Mouse (Mus musculus) lung, embryonic 14.5 days (tissue): Measurements from ENCODE around the gene Vstm5. TPM values are rescaled to one million over a fixed set of nuclear protein-coding genes. Genes with fewer than 3 reads are reported as not detected.
"Not testable (repeated sequence)": the region's sequence is repeated elsewhere in the genome, so short reads cannot be mapped to it uniquely, and the experiment has no call there.

Experiments
- ATAC-seq: fragments of 200-750 bp; cut with Nextera tagmentation; 2 replicates; pipeline ENCODE4 v1.8.0; 2017; ENCODE audit warnings: mild to moderate bottlenecking, moderate TSS enrichment, moderate library complexity; ENCODE audit not compliant: insufficient read depth
- DNase-seq: peaks from one replicate; pipeline ENCODE4 v3.0.0-alpha.2; 2015
- H3K27ac ChIP-seq: fragments of 300-500 bp; sonication (generic); 2 replicates; pipeline ENCODE4 v1.5.1; 2014; ENCODE audit warnings: low read depth, mild to moderate bottlenecking, moderate library complexity
- H3K27me3 ChIP-seq: fragments of 300-500 bp; sonication (generic); 2 replicates; pipeline ENCODE4 v1.6.1; 2014; ENCODE audit warnings: low read length, control low read depth; ENCODE audit not compliant: insufficient read depth
- H3K36me3 ChIP-seq: fragments of 300-500 bp; sonication (generic); 2 replicates; pipeline ENCODE4 v1.6.1; 2014; ENCODE audit warnings: control low read depth; ENCODE audit not compliant: insufficient read depth
- H3K4me1 ChIP-seq: fragments of 300-500 bp; sonication (generic); 2 replicates; pipeline ENCODE4 v1.6.1; 2014; ENCODE audit warnings: antibody characterized with exemption, control low read depth; ENCODE audit not compliant: insufficient read depth
- H3K4me2 ChIP-seq: fragments of 300-500 bp; sonication (generic); 2 replicates; pipeline ENCODE4 v1.6.1; 2014; ENCODE audit warnings: mild to moderate bottlenecking
- H3K4me3 ChIP-seq: fragments of 300-500 bp; sonication (generic); 2 replicates; pipeline ENCODE4 v1.5.1; 2014; ENCODE audit warnings: low read depth, low read length
- H3K9ac ChIP-seq: fragments of 300-500 bp; sonication (generic); 2 replicates; pipeline ENCODE4 v1.6.1; 2014
- H3K9me3 ChIP-seq: fragments of 300-500 bp; sonication (generic); 2 replicates; pipeline ENCODE4 v1.6.1; 2016; ENCODE audit warnings: low read depth, low read length, control low read depth
- CTCF ChIP-seq: IDR thresholded peaks from 2 replicates; pipeline ENCODE4 v1.5.1; 2016; ENCODE audit warnings: antibody characterized with exemption, low read depth
- WGBS: fragments of 180-500 bp; shearing (Covaris S2); extraction: QIAGEN DNeasy Blood & Tissue Kit; methylation state at CpG from one replicate; pipeline ENCODE4 v1.1.7; 2014; 5-methylcytosine and 5-hydroxymethylcytosine counted together
- polyA plus RNA-seq: library from polyadenylated mRNA; unstranded; fragments of >200 nt; fragmentation: Nextera tagmentation; extraction: Ambion mirVana; gene quantifications from 2 replicates; pipeline ENCODE4 v1.2.1, GENCODE M21; 2014

Vstm5 gene
- polyA plus RNA-seq, 1 experiment from 2014 or later = 1.6 TPM

GRCm38 (mm10) chr9:15285443-15285842, 46.6 kb downstream of the Vstm5 start:
- peak; percentile 36 for TF ChIP-seq CTCF
- DNase-seq (no peak), ATAC-seq (no peak)
- Histone ChIP-seq H3K4me3 (no peak overlapping the region), H3K4me1 (0 out of 2 replicates have a peak, but pooled peaks cover 5% of the 10 kb centered on the region), H3K4me2 (no peak overlapping the region), H3K9ac (no peak overlapping the region), H3K9me3 (no peaks in the 10 kb centered on the region), H3K27me3 (no peaks in the 10 kb centered on the region), H3K36me3 (no peaks in the 10 kb centered on the region), H3K27ac (no peak overlapping the region)
- 74% methylated on average over 3 of the region's 3 CpGs for WGBS

DNA sequence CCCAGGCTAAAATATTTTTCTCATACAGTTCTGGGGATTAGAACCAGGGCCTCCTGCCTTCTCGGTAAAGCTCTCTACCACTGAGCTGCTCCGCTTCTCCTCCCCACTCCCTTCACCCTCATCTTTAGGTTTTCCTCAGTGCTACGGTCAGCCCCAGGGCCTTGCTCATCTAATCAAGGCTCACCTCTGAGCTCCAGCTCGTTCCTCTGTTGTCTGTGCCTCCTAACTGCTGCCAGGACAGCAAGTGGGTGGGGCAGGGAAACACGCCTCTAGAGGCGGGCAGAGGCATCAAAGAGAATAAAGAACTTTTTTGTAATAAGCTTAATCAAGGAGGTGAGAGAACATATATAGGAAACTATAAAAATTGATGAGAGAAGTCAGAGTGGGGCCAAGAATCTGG, 49.0 kb downstream of the Vstm5 start:
- no peaks in the 10 kb centered on the region for H3K4me1 ChIP-seq
- no peak for DNase-seq
- H3K4me3 ChIP-seq = no peak overlapping the region
- no peaks in the 10 kb centered on the region for H3K27me3 ChIP-seq
- H3K9ac ChIP-seq = no peak overlapping the region
- no peak for TF ChIP-seq CTCF
- H3K27ac ChIP-seq = no peak overlapping the region
- ATAC-seq = no peak
- H3K36me3 ChIP-seq = no peaks in the 10 kb centered on the region
- 60% methylated on average over 6 of the region's 6 CpGs for WGBS
- H3K4me2 ChIP-seq = no peak overlapping the region
- no peaks in the 10 kb centered on the region for H3K9me3 ChIP-seq

- H3K4me3 ChIP-seq = no peak overlapping the region
- no peaks in the 10 kb centered on the region for H3K4me1 ChIP-seq
- H3K9ac ChIP-seq = no peak overlapping the region
- ATAC-seq = no peak
- TF ChIP-seq CTCF = no peak
- WGBS = 76% methylated on average over 3 of the region's 3 CpGs
- DNase-seq = no peak
- H3K27ac ChIP-seq = no peak overlapping the region
- no peaks in the 10 kb centered on the region for H3K27me3 ChIP-seq
- H3K36me3 ChIP-seq = no peaks in the 10 kb centered on the region
- H3K4me2 ChIP-seq = no peak overlapping the region
- H3K9me3 ChIP-seq = no peaks in the 10 kb centered on the region
Observed at GRCm38 (mm10) chr9:15288402-15288801, 49.6 kb downstream of the Vstm5 start.

GRCm38 (mm10) chr9:15289251-15289650, 50.4 kb downstream of the Vstm5 start:
- no peaks in the 10 kb centered on the region for H3K9me3 ChIP-seq
- H3K27ac ChIP-seq = no peak overlapping the region
- H3K4me3 ChIP-seq = no peak overlapping the region
- H3K4me1 ChIP-seq = no peaks in the 10 kb centered on the region
- no peaks in the 10 kb centered on the region for H3K36me3 ChIP-seq
- no peak overlapping the region for H3K9ac ChIP-seq
- DNase-seq = no peak
- no peaks in the 10 kb centered on the region for H3K27me3 ChIP-seq
- H3K4me2 ChIP-seq = no peak overlapping the region
- ATAC-seq = no peak
- 81% methylated on average over 6 of the region's 6 CpGs for WGBS
- no peak for TF ChIP-seq CTCF

GRCm38 (mm10) chr9:15297112-15297511, 58.3 kb downstream of the Vstm5 start:
- H3K36me3 ChIP-seq = no peaks in the 10 kb centered on the region
- H3K27me3 ChIP-seq = no peaks in the 10 kb centered on the region
- DNase-seq (no peak), ATAC-seq (no peak)
- no peak overlapping the region for H3K4me2 ChIP-seq
- H3K9me3 ChIP-seq = no peaks in the 10 kb centered on the region
- 86% methylated on average over 7 of the region's 7 CpGs for WGBS
- H3K4me3 ChIP-seq = no peak overlapping the region
- no peak for TF ChIP-seq CTCF
- H3K9ac ChIP-seq = no peak overlapping the region
- H3K27ac ChIP-seq = no peak overlapping the region
- no peaks in the 10 kb centered on the region for H3K4me1 ChIP-seq

DNA sequence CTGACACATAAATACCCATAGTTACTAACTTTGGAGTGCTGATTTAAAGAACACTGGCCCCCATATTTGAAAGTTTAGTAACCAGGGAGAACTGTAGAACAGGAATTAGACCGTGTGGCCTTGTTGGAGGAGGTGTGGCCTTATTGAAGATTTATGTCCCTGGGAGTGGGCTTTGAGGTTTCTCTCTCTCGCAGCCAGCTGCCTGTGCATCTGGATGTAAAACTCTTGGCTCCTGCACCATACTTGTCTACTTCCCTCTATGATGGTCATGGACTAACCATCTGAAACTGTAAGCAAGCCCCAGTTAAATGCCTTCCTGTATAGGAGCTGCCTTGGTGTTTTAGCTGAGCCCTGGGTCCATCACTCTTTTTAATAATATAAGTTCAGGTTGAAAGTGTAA, 59.6 kb downstream of the Vstm5 start:
- 50% methylated on average over 2 of the region's 2 CpGs for WGBS
- no peak for DNase-seq
- H3K4me3 ChIP-seq = no peak overlapping the region
- no peaks in the 10 kb centered on the region for H3K9me3 ChIP-seq
- no peak for TF ChIP-seq CTCF
- no peaks in the 10 kb centered on the region for H3K36me3 ChIP-seq
- H3K4me2 ChIP-seq = no peak overlapping the region
- H3K9ac ChIP-seq = no peak overlapping the region
- no peaks in the 10 kb centered on the region for H3K4me1 ChIP-seq
- no peak for ATAC-seq
- H3K27ac ChIP-seq = no peak overlapping the region
- H3K27me3 ChIP-seq = no peaks in the 10 kb centered on the region

GRCm38 (mm10) chr9:15300056-15300455, 61.2 kb downstream of the Vstm5 start:
- Histone ChIP-seq H3K36me3 (no peaks in the 10 kb centered on the region), H3K27ac (no peak overlapping the region), H3K9ac (no peak overlapping the region), H3K27me3 (no peaks in the 10 kb centered on the region), H3K9me3 (no peaks in the 10 kb centered on the region), H3K4me2 (no peak overlapping the region), H3K4me3 (no peak overlapping the region), H3K4me1 (no peaks in the 10 kb centered on the region)
- WGBS = 86% methylated on average over 5 of the region's 5 CpGs
- ATAC-seq = no peak
- no peak for DNase-seq
- TF ChIP-seq CTCF = no peak

- no peaks in the 10 kb centered on the region for H3K36me3 ChIP-seq
- H3K27me3 ChIP-seq = no peaks in the 10 kb centered on the region
- H3K9ac ChIP-seq = no peak overlapping the region
- H3K9me3 ChIP-seq = no peaks in the 10 kb centered on the region
- no peak for TF ChIP-seq CTCF
- ATAC-seq (peak; percentile 12; the same call in 1 of the 2 replicates), DNase-seq (peak; percentile 67)
- peak overlapping the region; percentile 78 for H3K27ac ChIP-seq
- no peak overlapping the region for H3K4me3 ChIP-seq
- H3K4me2 ChIP-seq = peak overlapping the region; percentile 37
- H3K4me1 ChIP-seq = no peaks in the 10 kb centered on the region
- WGBS = 13% methylated on average over 6 of the region's 6 CpGs
Observed at GRCm38 (mm10) chr9:15301399-15301798, 62.6 kb downstream of the Vstm5 start.

GRCm38 (mm10) chr9:15302006-15302405, 63.2 kb downstream of the Vstm5 start:
- H3K4me2 ChIP-seq, H3K9ac ChIP-seq, ATAC-seq, H3K4me1 ChIP-seq, H3K36me3 ChIP-seq, H3K27ac ChIP-seq, H3K4me3 ChIP-seq, H3K9me3 ChIP-seq, H3K27me3 ChIP-seq, DNase-seq: not testable (repeated sequence)
- 77% methylated on average over 6 of the region's 6 CpGs for WGBS
